Mouse (Mus musculus): Measurements from ENCODE around the gene Serinc5. TPM values are rescaled to one million over a fixed set of nuclear protein-coding genes. Genes with fewer than 3 reads are reported as not detected.
A peak's percentile ranks its signal among the peaks of the same experiment; 100 is the strongest.

Gene Serinc5
- polyA plus RNA-seq, 2 experiments from 2014 or later, result 9.2 to 10.6 TPM

- ATAC-seq, result no peak
Observed at GRCm38 (mm10) chr13:92615201-92615600, 4.3 kb downstream of the Serinc5 start.

GRCm38 (mm10) chr13:92616459-92616858 is 5.6 kb downstream of the Serinc5 start:
- ATAC-seq, result no peak

GRCm38 (mm10) chr13:92626196-92626595 is 15.3 kb downstream of the Serinc5 start:
- no peak for ATAC-seq

GRCm38 (mm10) chr13:92626725-92627124 is 15.8 kb downstream of the Serinc5 start:
- ATAC-seq, result no peak

DNA sequence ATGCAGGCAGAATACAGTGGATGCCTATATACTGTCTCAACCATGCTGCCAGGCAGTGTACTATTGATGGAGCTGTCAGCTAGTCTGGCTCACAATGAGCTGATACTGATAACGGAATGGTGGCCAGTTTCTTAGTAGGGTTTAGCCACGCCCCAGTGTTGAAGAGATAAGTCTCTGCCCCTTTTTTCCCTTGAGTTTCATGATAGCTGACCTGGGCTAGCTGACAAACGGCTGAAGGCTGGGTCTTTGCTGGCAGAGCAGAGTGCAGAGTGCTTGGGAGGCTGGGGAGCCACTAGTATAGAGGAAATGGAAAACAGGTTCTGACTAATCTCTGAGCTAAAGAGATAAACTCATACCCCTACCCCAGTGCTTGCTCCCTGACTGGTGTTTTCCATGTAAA is 18.6 kb downstream of the Serinc5 start:
- peak; percentile 44 for ATAC-seq

GRCm38 (mm10) chr13:92631450-92631849 is 20.6 kb downstream of the Serinc5 start:
- no peak for ATAC-seq

DNA sequence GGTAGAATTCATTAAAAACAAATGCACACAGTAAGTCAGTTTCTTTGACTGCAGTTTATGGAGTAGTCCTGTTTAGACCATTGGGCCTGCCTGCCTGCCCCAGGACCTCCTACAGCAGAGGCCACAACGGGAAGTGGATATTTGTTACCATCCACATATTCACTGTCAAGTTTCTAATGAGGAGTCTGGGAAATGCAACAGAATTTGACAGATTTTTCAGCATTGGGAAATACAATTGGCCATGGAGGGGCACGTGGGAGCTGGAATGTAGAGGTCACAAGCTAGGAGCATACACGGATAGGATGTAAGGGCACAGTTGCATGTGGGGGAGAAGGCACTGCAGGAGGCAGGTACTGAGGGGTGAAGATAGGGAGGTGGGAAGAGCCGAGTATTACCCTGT is 21.7 kb downstream of the Serinc5 start:
- ATAC-seq, result no peak

- ATAC-seq, result no peak
Observed at GRCm38 (mm10) chr13:92635040-92635439, 24.1 kb downstream of the Serinc5 start.

DNA sequence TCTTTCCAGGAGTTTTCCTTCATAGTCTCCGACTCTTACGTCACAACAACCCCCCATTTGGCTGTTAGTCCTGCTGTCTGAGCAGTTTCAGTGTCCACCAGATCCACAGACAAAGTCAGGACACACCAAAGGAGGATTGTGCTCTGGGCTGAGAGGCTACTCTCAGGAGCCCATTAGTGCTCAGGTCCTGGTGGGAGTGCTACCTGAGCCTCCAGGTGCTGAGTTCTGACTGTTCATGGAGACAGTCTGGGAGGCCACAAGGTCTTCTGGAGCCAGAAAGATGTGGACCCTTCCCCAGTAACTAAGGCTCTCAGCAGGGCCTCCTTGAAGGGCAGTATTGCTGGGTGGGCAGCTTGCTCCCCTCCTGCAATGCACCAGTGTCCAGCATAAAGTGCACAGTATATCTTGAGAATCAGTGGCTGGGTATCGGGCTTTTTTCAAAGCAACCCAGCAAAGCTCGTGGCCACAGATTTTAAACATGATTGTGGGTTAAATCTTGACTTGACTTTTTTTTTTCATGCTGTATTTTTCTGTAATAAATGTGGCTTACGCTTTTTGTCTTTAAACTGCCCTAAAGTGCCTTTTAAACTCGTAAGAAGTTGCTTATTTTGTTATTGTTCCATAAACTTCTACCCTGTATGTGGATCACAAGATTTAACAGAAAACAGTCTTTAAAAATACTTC is 25.5 kb downstream of the Serinc5 start:
- peak; percentile 26 for ATAC-seq

GRCm38 (mm10) chr13:92636910-92637275 is 26.0 kb downstream of the Serinc5 start:
- ATAC-seq, result peak; percentile 96

DNA sequence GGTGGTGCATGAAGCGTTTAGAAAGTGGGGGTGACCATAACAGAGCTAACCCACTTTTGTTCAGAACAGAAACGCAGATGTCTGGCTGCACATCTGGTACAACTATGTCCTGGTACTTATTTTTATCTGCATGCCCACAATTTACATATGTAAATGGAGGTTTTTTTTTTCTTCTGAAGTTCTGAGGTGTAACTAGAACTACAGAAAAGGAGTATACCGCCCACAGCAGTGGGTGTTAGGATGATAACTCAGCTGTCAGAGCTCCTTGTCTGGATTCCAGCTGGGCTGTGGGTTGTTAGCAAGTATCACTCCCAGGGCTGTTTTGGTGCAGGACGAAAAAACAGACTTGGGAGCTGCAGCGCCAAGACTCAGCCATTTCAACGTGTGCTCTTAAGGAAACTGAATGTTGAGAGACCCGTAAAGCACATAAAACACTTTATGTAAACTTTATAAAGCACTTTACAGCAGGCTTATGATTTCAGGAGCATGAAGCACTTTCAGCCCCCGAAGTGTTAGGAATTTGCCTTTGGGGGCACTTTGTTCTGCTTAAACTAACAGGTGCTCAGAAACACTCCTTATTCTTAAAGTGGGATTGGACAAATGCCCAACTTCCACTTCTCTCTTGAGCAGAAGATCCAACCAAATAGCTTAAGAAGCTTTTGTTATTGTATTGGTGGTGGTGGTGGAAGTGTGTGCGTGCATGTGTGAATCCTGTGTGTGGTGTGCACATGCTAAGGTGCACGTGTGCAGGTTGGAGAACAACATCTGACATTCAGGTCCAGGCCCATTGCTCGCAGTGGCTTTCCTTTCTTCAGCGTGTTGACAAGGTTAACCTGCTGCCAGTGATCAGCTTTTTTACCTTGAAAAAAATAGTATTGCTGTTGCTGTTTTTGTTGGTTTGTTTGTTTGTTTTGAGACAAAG is 28.5 kb downstream of the Serinc5 start:
- peak; percentile 11 for ATAC-seq

GRCm38 (mm10) chr13:92644199-92644598 is 33.3 kb downstream of the Serinc5 start:
- ATAC-seq, result no peak

DNA sequence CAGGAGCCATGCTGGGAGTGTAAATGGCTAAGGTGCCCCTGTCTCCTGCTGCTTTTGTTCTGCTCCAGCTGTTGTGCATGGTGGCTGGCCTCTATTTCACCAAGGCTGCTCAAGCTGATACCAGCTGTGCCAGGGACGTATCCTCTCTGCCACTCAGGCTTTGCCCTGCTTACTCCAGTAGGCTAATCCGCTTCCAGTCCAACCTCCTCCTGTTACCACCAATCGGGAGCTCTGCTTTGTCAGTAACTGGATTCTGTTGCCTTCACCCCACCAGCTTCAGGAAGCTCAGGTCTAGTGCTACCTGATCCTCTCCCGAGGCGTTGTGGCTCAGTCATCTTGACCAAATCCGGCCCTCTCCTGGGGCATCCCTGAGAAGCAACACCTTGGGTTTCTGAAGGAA is 33.9 kb downstream of the Serinc5 start:
- no peak for ATAC-seq

- ATAC-seq, result no peak
Observed at GRCm38 (mm10) chr13:92647695-92648094, 36.8 kb downstream of the Serinc5 start.

DNA sequence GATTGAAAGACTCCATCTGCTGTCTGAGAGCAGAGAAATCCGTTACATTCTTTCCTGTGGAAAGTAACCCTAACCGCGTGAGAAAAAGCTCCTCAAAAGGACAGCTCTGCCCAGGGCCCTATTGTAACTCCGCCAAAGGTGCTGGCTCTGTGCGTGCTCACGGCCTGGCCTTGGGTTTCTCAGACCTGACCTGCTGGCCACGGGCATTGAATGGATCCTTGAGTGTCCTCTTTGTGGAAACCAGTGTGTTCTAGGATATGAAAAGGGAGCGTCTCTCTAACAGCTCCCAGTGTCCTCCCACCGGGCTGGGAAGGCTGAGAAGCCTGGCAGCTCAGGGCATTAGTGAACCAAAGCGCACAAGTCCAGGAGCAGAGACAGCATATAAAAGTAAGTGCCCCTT is 38.2 kb downstream of the Serinc5 start:
- no peak for ATAC-seq

GRCm38 (mm10) chr13:92650956-92651355 is 40.1 kb downstream of the Serinc5 start:
- ATAC-seq, result no peak

GRCm38 (mm10) chr13:92652498-92652897 is 41.6 kb downstream of the Serinc5 start:
- no peak for ATAC-seq

DNA sequence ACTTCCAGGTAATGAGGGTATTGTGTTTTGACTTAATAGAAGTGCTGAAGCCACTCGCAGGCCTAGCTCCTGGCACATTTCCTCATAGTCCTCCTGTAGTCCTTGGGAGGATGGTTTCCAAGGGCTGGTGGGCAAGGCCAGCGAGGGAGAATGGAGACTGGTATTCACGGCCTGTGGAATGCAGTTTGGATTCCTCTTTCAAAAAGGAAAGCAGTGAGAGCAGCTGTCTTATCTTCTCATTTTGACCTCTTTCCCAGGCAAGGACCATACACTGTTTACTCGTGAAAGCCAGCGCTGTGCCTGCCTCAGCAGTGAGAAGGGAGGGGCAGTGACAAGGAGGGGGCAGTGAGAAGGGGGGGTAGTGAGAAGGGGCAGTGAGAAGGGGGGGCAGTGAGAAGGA is 42.4 kb downstream of the Serinc5 start:
- no peak for ATAC-seq

DNA sequence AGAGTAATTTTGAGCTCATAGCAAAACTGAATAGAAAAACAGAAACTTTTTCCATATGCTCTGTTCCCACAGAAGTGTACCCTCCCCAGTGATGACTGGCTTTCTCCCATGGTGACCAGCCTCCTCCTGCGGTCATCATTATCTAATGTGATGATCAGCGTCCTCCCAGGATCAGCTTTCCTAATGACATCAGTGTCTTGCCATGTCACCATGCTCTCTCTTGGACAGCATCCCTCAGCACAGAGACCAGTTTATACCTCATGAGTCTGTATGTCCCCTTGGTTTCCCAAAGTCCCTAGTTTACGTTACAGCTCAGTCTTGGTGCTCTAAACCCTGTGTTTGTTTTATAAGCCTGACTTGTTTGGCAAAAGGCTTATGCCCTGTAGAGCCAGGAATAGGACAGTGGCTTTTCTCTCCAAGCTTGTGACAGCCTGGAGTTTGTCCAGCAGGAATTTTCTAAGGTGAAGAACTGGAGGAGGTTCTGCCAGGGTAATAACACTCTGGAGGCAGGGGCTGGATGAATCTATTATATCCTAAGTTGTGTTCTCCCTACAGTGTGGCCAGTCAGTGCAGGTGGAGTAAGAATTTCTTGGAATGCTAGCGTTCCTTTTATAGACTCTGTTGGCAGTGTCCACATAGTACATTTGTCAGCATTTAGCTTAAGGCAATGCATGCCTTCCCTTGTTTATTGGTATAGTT is 46.1 kb downstream of the Serinc5 start:
- ATAC-seq, result no peak

GRCm38 (mm10) chr13:92659611-92660010 is 48.7 kb downstream of the Serinc5 start:
- no peak for ATAC-seq

GRCm38 (mm10) chr13:92662555-92663286 is 51.8 kb downstream of the Serinc5 start:
- ATAC-seq, result no peak

DNA sequence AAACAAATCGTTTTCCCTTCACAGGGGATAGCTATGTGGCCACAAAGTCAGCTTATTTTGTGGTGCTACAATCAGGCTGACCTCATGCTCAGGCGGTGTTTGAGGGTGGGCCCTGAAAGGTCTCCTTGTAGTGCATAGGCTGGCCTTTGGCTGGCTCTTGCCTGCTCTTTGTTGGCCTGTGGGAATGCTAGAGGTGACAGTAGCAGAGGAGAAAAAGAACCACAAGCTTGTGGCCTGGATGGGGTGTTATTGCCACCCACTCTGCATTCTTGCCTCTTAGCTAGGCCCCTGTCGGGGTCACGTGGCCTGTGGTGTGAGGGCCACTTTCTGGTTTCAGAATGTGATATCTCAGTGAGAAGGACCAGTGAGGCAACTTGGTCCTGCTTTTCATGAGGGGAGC is 54.1 kb downstream of the Serinc5 start:
- ATAC-seq, result no peak

Measured in activated CD4-positive, CD25-positive, alpha-beta regulatory T cell, adult 4 months (primary cell).